Mouse (Mus musculus) ES-E14 (cell line): Measurements from ENCODE around the gene Cd3g. TPM values are rescaled to one million over a fixed set of nuclear protein-coding genes. Genes with fewer than 3 reads are reported as not detected.
A peak's percentile ranks its signal among the peaks of the same experiment; 100 is the strongest.

ENCODE experiments used
- DNase-seq: peaks from one replicate; pipeline ENCODE4 v3.0.0-alpha.2; 2013; ENCODE audit warnings: low read depth, low spot score
- H3K27ac ChIP-seq: 2 replicates; pipeline ENCODE4 v1.5.1; 2012; ENCODE audit warnings: low read depth, mild to moderate bottlenecking, low read length, moderate library complexity, mixed read lengths; ENCODE audit not compliant: poor library complexity, insufficient read depth, severe bottlenecking
- H3K36me3 ChIP-seq: 2 replicates; pipeline ENCODE4 v1.6.1; 2012; ENCODE audit warnings: mild to moderate bottlenecking, low read length, moderate library complexity, mixed read lengths; ENCODE audit not compliant: control insufficient read depth, poor library complexity, insufficient read depth, severe bottlenecking
- H3K4me1 ChIP-seq, 2 experiments: fragments of 150-350 bp in 1 of 2; sonication (generic) in 1 of 2; 2 replicates each; pipeline ENCODE4 v1.6.1; 2012; ENCODE audit warnings: low read length in 2 of 2, mild to moderate bottlenecking in 1 of 2, mixed read lengths in 1 of 2; ENCODE audit not compliant: control insufficient read depth in 2 of 2, insufficient read depth in 2 of 2, poor library complexity in 1 of 2
- H3K4me3 ChIP-seq, 2 experiments: fragments of 150-350 bp in 1 of 2; sonication (generic) in 1 of 2; 2 replicates each; pipeline ENCODE4 v1.5.1; 2012; ENCODE audit warnings: low read length in 2 of 2, low read depth in 1 of 2, mild to moderate bottlenecking in 1 of 2, mixed read lengths in 1 of 2; ENCODE audit not compliant: insufficient read depth in 1 of 2, poor library complexity in 1 of 2, severe bottlenecking in 1 of 2
- H3K9ac ChIP-seq: 2 replicates; pipeline ENCODE4 v1.6.1; 2012; ENCODE audit warnings: low read depth, mild to moderate bottlenecking, low read length, mixed read lengths; ENCODE audit not compliant: poor library complexity, insufficient read depth, severe bottlenecking
- H3K9me3 ChIP-seq: fragments of 150-350 bp; sonication (generic); 2 replicates; pipeline ENCODE4 v1.6.1; 2012; ENCODE audit warnings: low read depth, mild to moderate bottlenecking, low read length; ENCODE audit not compliant: control insufficient read depth, insufficient read depth
- CHD2 ChIP-seq: IDR thresholded peaks from 2 replicates; pipeline ENCODE4 v1.6.1; 2014; ENCODE audit warnings: mild to moderate bottlenecking, low read depth, low read length, inconsistent platforms
- HCFC1 ChIP-seq: IDR thresholded peaks from 2 replicates; pipeline ENCODE4 v1.6.1; 2012; ENCODE audit warnings: low read length, inconsistent platforms, borderline replicate concordance; ENCODE audit not compliant: insufficient read depth
- MAFK ChIP-seq: IDR thresholded peaks from 2 replicates; pipeline ENCODE4 v1.6.1; 2014; ENCODE audit warnings: mild to moderate bottlenecking, low read depth, low read length, inconsistent platforms; ENCODE audit not compliant: insufficient read depth
- ZC3H11A ChIP-seq: IDR thresholded peaks from 2 replicates; pipeline ENCODE4 v1.6.1; 2012; ENCODE audit warnings: low read depth, mild to moderate bottlenecking, inconsistent platforms, low read length, borderline replicate concordance
- ZNF384 ChIP-seq: IDR thresholded peaks from 2 replicates; pipeline ENCODE4 v1.6.1; 2012; ENCODE audit warnings: low read depth, low read length, inconsistent platforms
- in situ Hi-C, 2 experiments: fragments of 600-800 bp; cut with MboI; formaldehyde crosslinking; loops; one replicate each; pipeline ENCODE4 v1.15.1; 2025; ENCODE audit warnings: low sequenced_read_pairs in 2 of 2, inconsistent platforms in 1 of 2; ENCODE audit not compliant: unreplicated experiment in 2 of 2
- total RNA-seq: library from RNA; depleted of rRNA; stranded (reverse); fragments of 300-350 nt; gene quantifications from 2 replicates; pipeline ENCODE4 v1.2.3, GENCODE M21; 2012

The Cd3g gene
- total RNA-seq, 1 experiment, result 0.27 TPM

DNA sequence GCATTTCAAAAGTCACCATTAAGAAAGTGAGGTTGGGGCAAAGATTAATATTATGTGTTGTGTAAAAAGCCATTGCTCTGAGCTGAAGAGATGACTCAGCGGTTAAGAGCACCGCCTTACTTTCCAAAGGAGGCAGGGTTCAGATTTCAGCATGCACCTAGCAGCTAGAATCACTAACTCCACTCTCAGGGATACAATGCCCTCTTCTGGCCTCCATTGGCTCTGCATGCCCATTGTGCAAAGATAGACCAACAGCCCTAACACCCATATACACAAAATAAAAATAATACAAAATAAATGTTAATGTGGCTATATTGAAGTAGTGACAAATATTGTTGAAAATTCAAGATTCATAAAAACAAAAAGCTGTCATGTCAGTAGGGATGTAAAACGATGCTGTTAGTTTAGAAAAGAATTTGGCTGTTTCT lies 13.4 kb downstream of the Cd3g start:
- Histone ChIP-seq H3K4me1 (peaks cover 0 to 5% of the 10 kb centered on the region in 2 experiments; a peak in 2 of 4 replicates), H3K4me3 (0 out of 4 replicates have a peak overlapping the region, but pooled peaks of 1 of the 2 experiments have one; percentile 10), H3K9ac (no peak overlapping the region), H3K36me3 (no peaks in the 10 kb centered on the region), H3K9me3 (no peaks in the 10 kb centered on the region), H3K27ac (no peak overlapping the region)
- TF ChIP-seq HCFC1, result no peak
- peak; percentile 95 for TF ChIP-seq MAFK
- TF ChIP-seq ZNF384, result no peak
- TF ChIP-seq ZC3H11A, result peak; percentile 38; the same call in 1 of the 2 replicates
- no peak for TF ChIP-seq CHD2
- in situ Hi-C loops, result no loop called here
- peak; percentile 76 for DNase-seq

- in situ Hi-C loops, result no loop called here
- DNase-seq, result no peak
Measured at GRCm38 (mm10) chr9:44965833-44966466, 14.3 kb downstream of the Cd3g start.

GRCm38 (mm10) chr9:44965126-44965832 lies 15.0 kb downstream of the Cd3g start, which contains the start of gene Ube4a:
Ube4a (minus strand) TSS chr9:44965600.
- peak; percentile 99 for DNase-seq
- TF ChIP-seq CHD2 (no peak), HCFC1 (peak; percentile 87), ZC3H11A (0 out of 2 replicates have a peak, but pooled peaks have one; percentile 14), MAFK (peak; percentile 23; the same call in 1 of the 2 replicates)
- Histone ChIP-seq H3K9me3 (no peaks in the 10 kb centered on the region), H3K27ac (peak within 1 kb of the TSS; percentile 56; the same call in 1 of the 2 replicates), H3K9ac (peak within 1 kb of the TSS; percentile 93), H3K4me3 (peak within 1 kb of the TSS; percentile 85 to 92), H3K4me1 (peaks cover 0 to 5% of the 10 kb centered on the region in 2 experiments; a peak in 2 of 4 replicates), H3K36me3 (peaks cover 6% of the 10 kb centered on the region)
- in situ Hi-C loops, result no loop called here

More at GRCm38 (mm10) chr9:44965833-44966466, 14.3 kb downstream of the Cd3g start:
- TF ChIP-seq ZNF384, result no peak
- no peak for TF ChIP-seq HCFC1
- no peak for TF ChIP-seq ZC3H11A
- no peak for TF ChIP-seq CHD2
- TF ChIP-seq MAFK, result no peak
- Histone ChIP-seq H3K4me3 (peak overlapping the region; percentile 70 to 84), H3K9ac (peak overlapping the region; percentile 76), H3K36me3 (peaks cover 5% of the 10 kb centered on the region), H3K9me3 (no peaks in the 10 kb centered on the region), H3K27ac (no peak overlapping the region; the same call in 1 of the 2 replicates), H3K4me1 (peaks cover 0 to 5% of the 10 kb centered on the region in 2 experiments; a peak in 2 of 4 replicates)

DNA sequence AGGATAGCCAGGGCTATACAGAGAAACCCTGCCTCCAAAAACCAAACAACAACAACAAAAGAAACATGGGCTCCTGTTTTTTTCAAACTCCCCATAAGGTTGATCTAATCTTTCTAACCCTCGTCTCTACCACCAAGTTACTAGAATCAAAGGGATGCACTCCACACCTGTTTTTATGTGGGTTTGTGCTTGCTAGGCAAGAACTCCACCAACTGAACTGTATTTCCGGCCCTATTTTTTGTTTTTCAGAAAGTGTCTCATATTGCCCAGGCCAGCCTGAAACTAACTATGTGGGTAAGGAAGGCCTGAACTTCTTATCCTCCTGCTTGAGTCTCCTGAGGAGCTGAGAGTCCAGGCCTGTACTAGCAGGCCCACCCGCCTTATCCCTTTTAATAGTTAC lies 25.8 kb downstream of the Cd3g start:
- TF ChIP-seq CHD2, result no peak
- no peak for TF ChIP-seq ZNF384
- no peak for TF ChIP-seq HCFC1
- TF ChIP-seq ZC3H11A, result no peak
- no peak for TF ChIP-seq MAFK
- DNase-seq, result no peak
- in situ Hi-C loops, result no loop called here
- peaks cover 10% of the 10 kb centered on the region for H3K36me3 ChIP-seq
- no peak overlapping the region for H3K27ac ChIP-seq
- no peak overlapping the region for H3K4me3 ChIP-seq
- no peaks in the 10 kb centered on the region for H3K9me3 ChIP-seq
- no peak overlapping the region for H3K9ac ChIP-seq
- no peaks in the 10 kb centered on the region for H3K4me1 ChIP-seq
